Mouse (Mus musculus) forebrain, embryonic 12.5 days (tissue): ENCODE measurements at regions not wholly inside any gene's neighbourhood (a gene's known extent, or its start where the extent isn't known, plus 50 kb on each side); places are given as distances from the start of the nearest gene placed in this dataset.

Experiments used
- ATAC-seq: fragments of 200-750 bp; cut with Nextera tagmentation; 2 replicates; pipeline ENCODE4 v1.8.0; 2017; ENCODE audit warnings: moderate TSS enrichment; ENCODE audit not compliant: low FRiP score
- H3K27ac ChIP-seq: fragments of 300-500 bp; sonication (generic); 2 replicates; pipeline ENCODE4 v1.5.1; 2016; ENCODE audit warnings: mild to moderate bottlenecking
- H3K27me3 ChIP-seq: fragments of 300-500 bp; sonication (generic); 2 replicates; pipeline ENCODE4 v1.6.1; 2016; ENCODE audit warnings: mild to moderate bottlenecking
- H3K36me3 ChIP-seq: fragments of 300-500 bp; sonication (generic); replicated peaks from 2 replicates; pipeline ENCODE4 v1.6.1; 2016; ENCODE audit warnings: mild to moderate bottlenecking
- H3K4me1 ChIP-seq: fragments of 300-500 bp; sonication (generic); 2 replicates; pipeline ENCODE4 v1.6.1; 2016
- H3K4me2 ChIP-seq: fragments of 300-500 bp; sonication (generic); 2 replicates; pipeline ENCODE4 v1.6.1; 2016; ENCODE audit warnings: mild to moderate bottlenecking, moderate library complexity
- H3K4me3 ChIP-seq: fragments of 300-500 bp; sonication (generic); replicated peaks from 2 replicates; pipeline ENCODE4 v1.5.1; 2016; ENCODE audit warnings: mild to moderate bottlenecking
- H3K9ac ChIP-seq: fragments of 300-500 bp; sonication (generic); 2 replicates; pipeline ENCODE4 v1.6.1; 2016; ENCODE audit warnings: mild to moderate bottlenecking
- H3K9me3 ChIP-seq: fragments of 300-500 bp; sonication (generic); 2 replicates; pipeline ENCODE4 v1.6.1; 2016
- WGBS: fragments of 180-500 bp; shearing (Covaris S2); methylation state at CpG from one replicate; pipeline ENCODE4 v1.1.7; 2016; 5-methylcytosine and 5-hydroxymethylcytosine counted together

DNA sequence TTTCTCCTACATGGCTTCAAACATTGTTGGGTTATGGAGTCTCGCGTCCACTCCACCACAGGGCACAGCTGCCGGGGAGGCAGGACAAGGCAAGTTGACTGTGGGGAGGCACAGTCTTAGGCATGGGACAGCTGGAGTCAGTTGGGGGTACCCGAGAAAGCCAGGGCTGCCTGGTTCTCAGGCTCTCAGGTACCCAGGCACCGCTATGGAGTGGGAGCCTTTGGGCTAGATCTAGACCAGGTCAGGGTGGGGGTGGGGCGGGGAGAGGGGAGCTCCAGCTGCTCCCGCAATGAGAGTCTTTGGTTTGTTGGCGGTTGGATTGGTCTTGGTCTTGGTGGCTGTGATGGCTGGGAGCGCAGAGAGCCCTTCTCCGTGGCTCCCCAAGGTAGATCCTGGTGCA lies 512.2 kb downstream of the Gbe1 start:
- WGBS, result 93% methylated on average over 10 of the region's 10 CpGs
- no peak for ATAC-seq
- no peak overlapping the region for H3K4me3 ChIP-seq
- no peaks in the 10 kb centered on the region for H3K9me3 ChIP-seq
- H3K27ac ChIP-seq, result no peak overlapping the region
- no peaks in the 10 kb centered on the region for H3K27me3 ChIP-seq
- H3K9ac ChIP-seq, result no peak overlapping the region
- H3K4me1 ChIP-seq, result no peaks in the 10 kb centered on the region
- no peaks in the 10 kb centered on the region for H3K36me3 ChIP-seq
- no peak overlapping the region for H3K4me2 ChIP-seq

DNA sequence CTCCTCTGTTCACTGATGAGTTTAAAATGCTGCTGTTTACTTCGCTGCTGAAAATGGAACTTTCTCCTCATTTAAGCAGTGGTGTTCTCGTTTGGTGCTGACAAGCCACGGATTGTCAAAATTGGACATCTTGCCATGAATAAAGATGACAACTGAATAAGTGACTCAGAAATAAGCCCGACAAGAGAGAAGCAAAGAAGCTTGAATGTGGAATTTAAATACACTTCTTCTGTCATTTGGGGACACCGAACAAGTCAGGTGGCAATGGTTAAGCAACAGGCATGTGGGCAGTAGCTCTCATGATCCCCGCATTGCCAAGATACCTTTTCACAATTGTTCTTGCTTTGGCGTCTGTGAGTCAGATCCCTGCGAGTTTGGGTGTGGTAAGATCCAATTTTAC lies 521.3 kb downstream of the Gbe1 start:
- Histone ChIP-seq H3K4me3 (no peak overlapping the region), H3K27me3 (no peaks in the 10 kb centered on the region), H3K9me3 (no peaks in the 10 kb centered on the region), H3K27ac (no peak overlapping the region), H3K4me2 (no peak overlapping the region), H3K4me1 (no peaks in the 10 kb centered on the region), H3K9ac (no peak overlapping the region), H3K36me3 (no peaks in the 10 kb centered on the region)
- WGBS, result 86% methylated on average over 8 of the region's 8 CpGs
- no peak for ATAC-seq

DNA sequence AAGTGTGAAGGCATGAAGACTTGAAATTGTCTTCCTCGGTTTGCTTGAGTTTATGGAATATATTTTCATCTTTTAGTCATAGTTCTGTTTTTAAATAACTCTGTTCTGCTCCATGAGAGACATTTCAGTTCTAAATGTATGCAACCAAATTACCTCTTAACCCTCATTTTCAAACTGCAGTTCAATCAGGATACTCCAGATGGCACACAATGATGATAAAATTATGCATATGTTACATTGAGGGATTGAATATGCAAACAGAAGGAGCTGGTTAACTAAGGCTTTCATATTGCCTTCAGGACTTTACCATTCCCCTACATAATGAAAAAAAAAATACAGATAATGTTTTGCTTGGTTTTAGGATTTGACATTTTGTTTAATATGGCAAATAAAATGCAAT lies 524.4 kb downstream of the Gbe1 start:
- no peaks in the 10 kb centered on the region for H3K4me1 ChIP-seq
- no peak overlapping the region for H3K9ac ChIP-seq
- no peak overlapping the region for H3K4me2 ChIP-seq
- no peak overlapping the region for H3K27ac ChIP-seq
- no peaks in the 10 kb centered on the region for H3K27me3 ChIP-seq
- no peaks in the 10 kb centered on the region for H3K36me3 ChIP-seq
- no peaks in the 10 kb centered on the region for H3K9me3 ChIP-seq
- no peak overlapping the region for H3K4me3 ChIP-seq
- 84% methylated on average over 1 of the region's 1 CpGs for WGBS
- ATAC-seq, result no peak

DNA sequence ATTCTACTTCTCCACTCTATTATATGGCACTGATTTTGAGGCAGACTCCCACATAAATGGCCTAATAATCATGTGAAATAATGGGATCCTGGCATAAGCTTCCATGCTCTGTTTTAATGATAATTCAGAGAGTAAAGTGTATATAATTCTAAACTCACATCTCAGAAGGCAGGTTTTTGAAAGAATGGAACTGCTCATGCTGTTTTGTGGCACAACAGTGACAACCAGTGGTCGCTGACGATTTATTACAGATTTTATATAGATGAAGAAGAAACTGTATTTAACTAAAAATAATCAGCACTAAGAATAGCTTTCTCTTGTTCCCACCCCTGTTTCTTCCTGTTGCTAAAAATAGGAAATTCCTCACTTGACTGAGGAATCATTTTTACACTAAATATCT lies 554.5 kb downstream of the Gbe1 start:
- Histone ChIP-seq H3K9ac (no peak overlapping the region), H3K27ac (no peak overlapping the region), H3K4me1 (no peaks in the 10 kb centered on the region), H3K9me3 (no peaks in the 10 kb centered on the region), H3K4me2 (no peak overlapping the region), H3K4me3 (no peak overlapping the region), H3K36me3 (no peaks in the 10 kb centered on the region), H3K27me3 (no peaks in the 10 kb centered on the region)
- 62% methylated on average over 2 of the region's 2 CpGs for WGBS
- ATAC-seq, result no peak

DNA sequence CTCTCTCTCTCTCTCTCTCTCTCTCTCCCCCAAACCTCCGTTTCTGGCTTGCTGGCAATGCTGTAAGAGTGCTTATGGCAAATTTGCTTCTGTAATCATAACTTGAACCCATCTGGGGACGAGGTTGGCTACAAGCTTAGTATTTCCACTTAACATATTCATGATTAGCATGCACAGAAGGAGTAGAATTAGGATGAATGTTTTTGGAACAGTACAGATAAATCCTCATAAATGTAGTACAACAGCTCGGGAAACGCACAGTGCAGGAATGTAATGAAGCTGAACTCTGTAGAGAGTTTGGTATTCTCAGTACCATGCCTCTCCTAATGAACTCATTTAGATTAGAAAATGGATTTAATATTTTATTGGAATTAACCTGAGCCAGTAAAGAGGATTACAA lies 555.5 kb downstream of the Gbe1 start:
- H3K9me3 ChIP-seq, result no peaks in the 10 kb centered on the region
- no peak overlapping the region for H3K9ac ChIP-seq
- WGBS, result 80% methylated on average over 4 of the region's 4 CpGs

DNA sequence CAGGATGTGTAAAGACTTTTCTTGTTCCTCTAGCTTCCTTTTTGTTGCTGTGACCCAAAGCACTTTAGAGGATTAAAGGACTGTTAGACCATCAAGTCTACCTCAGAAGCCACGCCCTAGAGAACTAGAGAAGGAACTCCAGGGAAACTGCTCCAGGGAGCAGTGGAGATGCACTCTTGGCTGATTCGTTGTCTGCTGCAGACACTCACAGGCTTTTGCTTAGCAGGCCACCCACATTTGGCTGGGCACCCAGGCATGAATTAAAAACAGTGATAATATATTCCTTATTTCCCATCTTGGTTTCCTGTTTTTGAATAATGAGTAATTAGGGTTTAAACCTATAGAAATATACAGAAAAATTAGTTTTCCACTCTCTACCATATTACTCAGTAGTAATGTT lies 560.3 kb downstream of the Gbe1 start:
- Histone ChIP-seq H3K4me1 (no peaks in the 10 kb centered on the region), H3K4me3 (no peak overlapping the region), H3K9me3 (no peaks in the 10 kb centered on the region), H3K9ac (no peak overlapping the region), H3K4me2 (no peak overlapping the region), H3K27ac (no peak overlapping the region), H3K27me3 (no peaks in the 10 kb centered on the region), H3K36me3 (no peaks in the 10 kb centered on the region)
- 60% methylated on average over 2 of the region's 2 CpGs for WGBS
- no peak for ATAC-seq

More for the DNA sequence above, 555.5 kb downstream of the Gbe1 start:
- Histone ChIP-seq H3K4me1 (no peaks in the 10 kb centered on the region), H3K4me3 (no peak overlapping the region), H3K36me3 (no peaks in the 10 kb centered on the region), H3K27me3 (no peaks in the 10 kb centered on the region), H3K4me2 (no peak overlapping the region), H3K27ac (no peak overlapping the region)
- no peak for ATAC-seq

DNA sequence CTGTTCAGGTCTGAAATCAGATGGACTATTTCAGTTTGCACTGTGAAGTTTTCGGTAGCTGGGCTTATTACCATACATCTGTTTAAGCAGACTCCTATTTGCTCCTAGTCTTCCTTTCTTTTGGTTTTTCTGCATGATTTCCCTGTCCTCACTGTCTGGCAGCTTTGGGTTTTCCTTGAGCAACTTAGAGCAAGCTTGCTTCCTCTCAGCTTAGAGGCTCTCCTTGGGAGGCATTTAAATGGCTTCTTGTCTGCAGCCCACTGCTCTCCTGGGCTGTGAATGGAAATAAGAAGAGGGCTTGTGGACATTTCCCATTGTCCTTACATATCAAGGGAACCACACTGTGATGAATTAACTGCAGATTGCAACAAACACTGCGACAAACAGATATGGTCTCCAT lies 566.9 kb downstream of the Gbe1 start:
- no peak overlapping the region for H3K9ac ChIP-seq
- H3K27me3 ChIP-seq, result no peaks in the 10 kb centered on the region
- H3K4me3 ChIP-seq, result no peak overlapping the region
- WGBS, result 21% methylated on average over 2 of the region's 2 CpGs
- H3K4me2 ChIP-seq, result peak overlapping the region; percentile 5
- peak; percentile 39; the same call in 1 of the 2 replicates for ATAC-seq
- H3K4me1 ChIP-seq, result peaks cover 10% of the 10 kb centered on the region
- H3K9me3 ChIP-seq, result no peaks in the 10 kb centered on the region
- no peaks in the 10 kb centered on the region for H3K36me3 ChIP-seq
- no peak overlapping the region for H3K27ac ChIP-seq

DNA sequence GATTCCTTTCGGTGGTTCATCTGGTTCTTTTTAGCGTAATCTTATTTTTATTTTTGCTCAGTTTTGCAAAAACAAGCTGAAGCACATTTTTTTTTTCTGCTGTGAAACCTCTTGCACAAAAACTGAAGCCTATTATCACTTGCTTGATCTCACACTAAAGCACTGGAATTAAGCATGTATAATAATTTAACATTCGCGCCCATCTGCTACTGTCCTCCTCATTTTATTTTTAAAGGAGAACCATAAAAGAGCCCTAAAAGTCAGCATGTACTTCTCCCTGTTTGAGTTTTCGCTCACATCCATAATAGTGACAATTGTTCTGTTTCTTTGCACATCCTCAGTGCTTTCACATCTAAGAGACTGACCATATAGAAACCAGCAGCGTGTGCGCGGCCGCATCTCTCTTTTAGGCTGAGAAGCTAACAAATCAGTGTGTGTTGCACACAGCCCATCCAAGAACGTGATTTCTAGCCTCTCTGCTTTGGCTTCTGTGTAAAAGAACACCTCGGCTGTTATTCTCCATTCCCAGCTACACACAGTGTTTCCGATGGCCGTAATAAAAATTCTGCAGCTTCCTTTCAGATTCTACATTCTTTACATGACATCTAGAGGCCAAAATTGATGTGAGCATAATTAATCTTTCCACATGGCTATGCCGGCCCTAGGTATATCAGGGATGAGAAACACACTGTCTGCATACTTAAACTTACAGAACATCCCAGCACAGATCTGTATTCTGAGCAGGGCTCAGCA lies 567.5 kb downstream of the Gbe1 start:
- H3K27ac ChIP-seq, result peak overlapping the region; percentile 71; the same call in 1 of the 2 replicates
- no peak overlapping the region for H3K9ac ChIP-seq
- WGBS, result 64% methylated on average over 14 of the region's 14 CpGs
- H3K36me3 ChIP-seq, result no peaks in the 10 kb centered on the region
- H3K4me1 ChIP-seq, result peaks cover 10% of the 10 kb centered on the region
- no peaks in the 10 kb centered on the region for H3K9me3 ChIP-seq
- no peaks in the 10 kb centered on the region for H3K27me3 ChIP-seq
- ATAC-seq, result peak; percentile 39; the same call in 1 of the 2 replicates
- no peak overlapping the region for H3K4me3 ChIP-seq
- H3K4me2 ChIP-seq, result peak overlapping the region; percentile 5

DNA sequence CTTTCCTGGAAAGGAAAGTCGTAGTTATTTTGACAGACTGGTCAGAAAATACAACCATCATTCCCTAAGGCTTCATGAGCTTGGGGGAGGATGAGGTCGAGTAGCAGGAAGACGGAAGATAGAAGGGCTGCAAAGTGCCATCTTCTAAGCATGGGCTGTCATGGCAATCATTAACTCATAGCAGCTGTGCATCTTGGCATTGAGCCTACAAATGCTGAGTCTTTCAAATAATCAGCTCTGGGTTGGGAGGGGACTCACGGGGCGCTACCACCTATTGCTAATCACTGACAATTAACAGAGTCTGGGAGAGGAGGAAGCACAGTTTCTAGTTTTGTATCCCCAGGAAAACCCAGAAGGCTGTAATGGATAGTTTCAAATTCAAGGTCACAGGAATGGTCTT lies 586.3 kb downstream of the Gbe1 start:
- H3K4me1 ChIP-seq, result no peaks in the 10 kb centered on the region
- no peak for ATAC-seq
- no peaks in the 10 kb centered on the region for H3K9me3 ChIP-seq

DNA sequence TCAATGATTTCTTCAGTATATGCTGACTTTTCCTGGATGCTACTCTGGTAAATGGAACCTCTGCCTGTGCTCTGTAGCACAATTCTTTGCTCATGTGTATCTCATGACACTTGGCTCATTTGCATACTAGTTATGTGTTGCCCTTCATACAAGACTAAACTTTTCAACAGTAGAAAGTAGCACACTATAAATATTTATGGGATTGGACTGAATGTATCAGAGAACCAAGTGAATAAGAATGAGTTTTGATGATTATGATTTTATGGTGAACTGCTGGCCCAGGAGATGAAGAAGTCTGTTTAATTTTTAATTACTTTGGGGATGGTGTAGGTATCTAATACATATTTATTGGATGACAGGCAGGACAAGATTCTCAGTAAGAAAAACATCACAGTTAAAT lies 606.3 kb downstream of the Gbe1 start:
- H3K27ac ChIP-seq, result no peak overlapping the region
- H3K9me3 ChIP-seq, result no peaks in the 10 kb centered on the region
- H3K9ac ChIP-seq, result no peak overlapping the region
- no peak for ATAC-seq
- no peak overlapping the region for H3K4me3 ChIP-seq
- no peak overlapping the region for H3K4me2 ChIP-seq
- no peaks in the 10 kb centered on the region for H3K4me1 ChIP-seq
- no peaks in the 10 kb centered on the region for H3K27me3 ChIP-seq
- H3K36me3 ChIP-seq, result no peaks in the 10 kb centered on the region

More for the DNA sequence above, 586.3 kb downstream of the Gbe1 start:
- WGBS, result 87% methylated on average over 5 of the region's 5 CpGs
- Histone ChIP-seq H3K4me2 (no peak overlapping the region), H3K27ac (no peak overlapping the region), H3K4me3 (no peak overlapping the region), H3K27me3 (no peaks in the 10 kb centered on the region), H3K36me3 (no peaks in the 10 kb centered on the region), H3K9ac (no peak overlapping the region)

DNA sequence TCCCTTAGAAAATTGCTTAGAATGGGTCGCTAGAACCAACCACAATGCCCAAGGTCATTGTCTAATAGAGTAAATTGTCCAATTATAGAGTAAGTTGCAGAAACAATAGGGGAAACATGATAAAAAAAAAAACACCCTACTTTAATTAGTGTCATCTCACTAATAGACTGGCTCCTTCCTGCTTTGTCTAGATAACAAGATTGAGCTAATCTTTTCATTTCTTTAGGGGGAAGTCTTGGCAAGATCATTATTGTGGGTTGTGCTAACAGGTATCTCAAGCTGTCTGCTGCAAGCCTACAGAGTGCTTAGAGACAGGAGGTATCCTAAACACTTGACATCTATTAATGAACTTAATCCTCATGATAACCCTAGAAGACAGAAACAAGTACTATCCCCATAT lies 615.9 kb downstream of the Gbe1 start:
- no peak overlapping the region for H3K9ac ChIP-seq
- H3K27ac ChIP-seq, result no peak overlapping the region
- no peaks in the 10 kb centered on the region for H3K36me3 ChIP-seq
- H3K9me3 ChIP-seq, result no peaks in the 10 kb centered on the region
- 49% methylated on average over 1 of the region's 1 CpGs for WGBS
- no peaks in the 10 kb centered on the region for H3K27me3 ChIP-seq
- no peaks in the 10 kb centered on the region for H3K4me1 ChIP-seq
- no peak overlapping the region for H3K4me2 ChIP-seq
- H3K4me3 ChIP-seq, result no peak overlapping the region
- ATAC-seq, result no peak

DNA sequence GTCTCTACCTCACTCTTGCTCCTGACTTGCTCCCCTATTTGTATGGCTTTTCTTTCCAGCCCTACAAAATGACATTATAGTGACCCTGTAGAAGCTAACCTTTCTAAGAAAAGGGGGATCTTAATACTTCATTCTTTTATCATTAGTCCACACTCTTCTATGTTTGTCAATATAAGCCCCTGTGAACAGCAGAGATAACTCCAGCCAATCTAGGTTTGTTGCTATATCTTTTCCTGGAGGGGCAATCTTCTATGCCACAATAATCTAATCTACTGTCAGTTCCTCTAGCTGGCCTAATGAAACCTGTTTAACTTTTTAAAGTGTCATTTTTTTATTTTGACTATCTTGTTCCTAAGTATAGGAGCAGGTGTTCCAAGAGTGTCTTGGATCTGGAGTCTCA lies 622.2 kb downstream of the Gbe1 start:
- H3K27ac ChIP-seq, result no peak overlapping the region
- no peaks in the 10 kb centered on the region for H3K36me3 ChIP-seq
- no peak overlapping the region for H3K4me3 ChIP-seq
- no peaks in the 10 kb centered on the region for H3K27me3 ChIP-seq
- H3K9me3 ChIP-seq, result 0 out of 2 replicates have a peak, but pooled peaks cover 8% of the 10 kb centered on the region
- no peak overlapping the region for H3K4me2 ChIP-seq
- ATAC-seq, result no peak
- no peak overlapping the region for H3K9ac ChIP-seq
- H3K4me1 ChIP-seq, result no peaks in the 10 kb centered on the region

DNA sequence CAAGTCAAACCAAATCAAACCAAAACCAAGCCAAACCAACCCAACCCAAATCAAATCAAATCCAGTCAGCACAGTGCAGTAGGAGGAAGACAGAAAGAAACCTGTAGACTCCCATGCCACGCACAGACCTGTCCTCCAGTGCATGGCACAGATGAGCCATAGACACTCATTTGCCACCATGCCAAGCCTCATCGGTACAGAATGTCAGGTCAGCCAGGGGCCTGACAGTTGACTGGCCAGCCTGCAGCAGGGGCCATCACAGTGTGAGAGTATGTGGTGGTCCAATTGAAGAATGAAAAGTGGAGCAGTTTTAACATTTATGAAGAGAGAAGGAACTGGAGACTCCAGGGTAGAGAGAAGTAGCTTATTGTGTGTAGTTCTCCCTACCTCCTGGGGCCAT lies 639.2 kb downstream of the Gbe1 start:
- no peaks in the 10 kb centered on the region for H3K9me3 ChIP-seq
- no peak overlapping the region for H3K9ac ChIP-seq
- H3K4me1 ChIP-seq, result no peaks in the 10 kb centered on the region
- no peak for ATAC-seq
- H3K27me3 ChIP-seq, result no peaks in the 10 kb centered on the region
- H3K36me3 ChIP-seq, result no peaks in the 10 kb centered on the region
- no peak overlapping the region for H3K27ac ChIP-seq
- H3K4me2 ChIP-seq, result no peak overlapping the region
- H3K4me3 ChIP-seq, result no peak overlapping the region
- WGBS, result 98% methylated on average over 2 of the region's 2 CpGs
